Mouse (Mus musculus) midbrain, embryonic 13.5 days (tissue): ENCODE data around the gene Nudt21. TPM values are rescaled to one million over a fixed set of nuclear protein-coding genes. Genes with fewer than 3 reads are reported as not detected.
A peak's percentile ranks its signal among the peaks of the same experiment; 100 is the strongest.

Source experiments
- ATAC-seq: fragments of 200-750 bp; cut with Nextera tagmentation; 2 replicates; pipeline ENCODE4 v1.8.0; 2017; ENCODE audit warnings: mild to moderate bottlenecking, moderate TSS enrichment, moderate library complexity
- H3K27ac ChIP-seq: fragments of 300-500 bp; sonication (generic); 2 replicates; pipeline ENCODE4 v1.5.1; 2015; ENCODE audit warnings: inconsistent platforms, mild to moderate bottlenecking, moderate library complexity
- H3K27me3 ChIP-seq: fragments of 300-500 bp; sonication (generic); 2 replicates; pipeline ENCODE4 v1.6.1; 2015; ENCODE audit warnings: mild to moderate bottlenecking, inconsistent platforms
- H3K36me3 ChIP-seq: fragments of 300-500 bp; sonication (generic); 2 replicates; pipeline ENCODE4 v1.6.1; 2015; ENCODE audit warnings: mild to moderate bottlenecking, inconsistent platforms
- H3K4me1 ChIP-seq: fragments of 300-500 bp; sonication (generic); replicated peaks from 2 replicates; pipeline ENCODE4 v1.6.1; 2015; ENCODE audit warnings: inconsistent platforms
- H3K4me2 ChIP-seq: fragments of 300-500 bp; sonication (generic); replicated peaks from 2 replicates; pipeline ENCODE4 v1.6.1; 2015; ENCODE audit warnings: moderate library complexity, mild to moderate bottlenecking, inconsistent platforms
- H3K4me3 ChIP-seq: fragments of 300-500 bp; sonication (generic); replicated peaks from 2 replicates; pipeline ENCODE4 v1.5.1; 2015; ENCODE audit warnings: mild to moderate bottlenecking, inconsistent platforms
- H3K9ac ChIP-seq: fragments of 300-500 bp; sonication (generic); replicated peaks from 2 replicates; pipeline ENCODE4 v1.6.1; 2015; ENCODE audit warnings: mild to moderate bottlenecking, inconsistent platforms
- H3K9me3 ChIP-seq: fragments of 300-500 bp; sonication (generic); 2 replicates; pipeline ENCODE4 v1.6.1; 2016; ENCODE audit warnings: mild to moderate bottlenecking, inconsistent platforms
- WGBS: fragments of 180-500 bp; shearing (Covaris S2); methylation state at CpG from one replicate; pipeline ENCODE4 v1.1.7; 2015; 5-methylcytosine and 5-hydroxymethylcytosine counted together
- polyA plus RNA-seq: library from polyadenylated mRNA; unstranded; fragments of >200 nt; fragmentation: Nextera tagmentation; extraction: Ambion mirVana; gene quantifications from 2 replicates; pipeline ENCODE4 v1.2.1, GENCODE M21; 2015

Nudt21 gene
- polyA plus RNA-seq, 1 experiment from 2014 or later: 137 TPM

DNA sequence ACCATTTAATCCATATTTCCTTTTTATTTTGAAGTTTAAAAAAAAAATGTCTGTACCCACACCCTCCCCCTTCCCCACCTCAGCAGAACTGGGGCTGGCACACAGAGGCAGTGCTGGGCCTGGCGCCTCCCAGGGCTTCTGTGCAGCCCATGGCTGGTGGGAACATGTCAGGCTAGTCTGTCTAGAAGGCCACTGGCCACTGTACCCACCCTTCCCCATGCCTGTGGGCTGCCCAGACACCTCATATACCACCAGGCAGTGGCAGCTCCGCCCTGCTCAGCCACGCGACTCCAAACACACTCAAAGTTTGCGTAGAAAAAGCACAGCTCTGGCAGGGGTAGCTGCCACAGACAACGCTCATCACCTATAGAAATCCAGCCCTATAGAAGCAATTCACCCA, 68.5 kb downstream of the Nudt21 start:
- Histone ChIP-seq H3K4me3 (no peak overlapping the region), H3K9me3 (no peaks in the 10 kb centered on the region), H3K9ac (no peak overlapping the region), H3K4me1 (no peaks in the 10 kb centered on the region), H3K27ac (peak overlapping the region; percentile 51), H3K4me2 (no peak overlapping the region), H3K27me3 (no peaks in the 10 kb centered on the region), H3K36me3 (peaks cover 77% of the 10 kb centered on the region)
- no peak; the same call in 1 of the 2 replicates for ATAC-seq
- WGBS: 83% methylated on average over 6 of the region's 6 CpGs

Other genes with a start within 250 kb of the Nudt21 start
- gene Gnao1, start 227.1 kb downstream of the Nudt21 start, polyA plus RNA-seq: 125 and 140 TPM in 2 replicates
- 58.1 and 64.7 TPM in 2 replicates for gene Amfr, start 24.2 kb downstream of the Nudt21 start, polyA plus RNA-seq
- 13.4 and 15.4 TPM in 2 replicates for gene Ogfod1, start 167 bp upstream of the Nudt21 start, polyA plus RNA-seq
- 25.5 and 27.5 TPM in 2 replicates for gene Bbs2, start 61.9 kb upstream of the Nudt21 start, polyA plus RNA-seq
- gene Mt4, start 100.2 kb upstream of the Nudt21 start, polyA plus RNA-seq: not detected in 2 replicates
- gene Mt3, start 115.6 kb upstream of the Nudt21 start, polyA plus RNA-seq: 69.9 and 73.3 TPM in 2 replicates
- gene Mt2, start 135.6 kb upstream of the Nudt21 start, polyA plus RNA-seq: 6.1 and 9.4 TPM in 2 replicates
- gene Mt1, start 142.1 kb upstream of the Nudt21 start, polyA plus RNA-seq: 21.5 and 30.3 TPM in 2 replicates
- 76.0 and 77.7 TPM in 2 replicates for gene Nup93, start 177.5 kb upstream of the Nudt21 start, polyA plus RNA-seq